Mouse (Mus musculus) spleen, adult 2 months (tissue): ENCODE measurements around the gene 2810004N23Rik.

ENCODE experiments used
- CTCF ChIP-seq: fragments of 200-500 bp; IDR thresholded peaks from 2 replicates; pipeline ENCODE4 v1.5.1; 2011; ENCODE audit warnings: mild to moderate bottlenecking, inconsistent platforms; ENCODE audit not compliant: insufficient read depth, insufficient read length, insufficient replicate concordance; ENCODE audit errors: extremely low read depth
- POLR2A ChIP-seq: fragments of 200-500 bp; IDR thresholded peaks from 2 replicates; pipeline ENCODE4 v1.6.1; 2011; ENCODE audit warnings: low read depth, low read length, inconsistent platforms

GRCm38 (mm10) chr8:124836907-124837306, 26.0 kb downstream of the 2810004N23Rik start:
- TF ChIP-seq POLR2A = no peak
- no peak for TF ChIP-seq CTCF
